Mouse (Mus musculus): ENCODE measurements around the gene Slc25a22. TPM values are rescaled to one million over a fixed set of nuclear protein-coding genes. Genes with fewer than 3 reads are reported as not detected.

The Slc25a22 gene
- total RNA-seq, 4 experiments from 2014 or later, result 295 to 343 (median 318) TPM

Other genes starting within 250 kb of the Slc25a22 start
- 100 to 1,000 TPM; 181 to 211 (median 191) TPM for gene Hras, start 243.9 kb downstream of the Slc25a22 start, total RNA-seq (2022)
- 1 to 10 TPM; 3.6 to 5.6 (median 5.1) TPM for gene Lrrc56, start 243.7 kb downstream of the Slc25a22 start, total RNA-seq (2022)
- not detected for gene Lmntd2, start 223.8 kb downstream of the Slc25a22 start, total RNA-seq (2022)
- gene Rassf7, start 222.0 kb downstream of the Slc25a22 start, total RNA-seq (2022), result 1 to 10 TPM in 2 of 4 experiments, under 1 TPM in 2; 0.71 to 2.0 (median 1.00) TPM
- 10 to 100 TPM; 68.4 to 95.2 (median 79.3) TPM for gene Phrf1, start 209.1 kb downstream of the Slc25a22 start, total RNA-seq (2022)
- gene Irf7, start 171.4 kb downstream of the Slc25a22 start, total RNA-seq (2022), result 1 to 10 TPM in 2 of 4 experiments, under 1 TPM in 2; 0.85 to 3.8 (median 2.0) TPM
- not detected for gene Cdhr5, start 161.1 kb downstream of the Slc25a22 start, total RNA-seq (2022)
- not detected for gene Sct, start 158.8 kb downstream of the Slc25a22 start, total RNA-seq (2022)
- under 1 TPM in 1 of 4 experiments, not detected in 3; 0.27 TPM for gene Drd4, start 145.9 kb downstream of the Slc25a22 start, total RNA-seq (2022)
- 10 to 100 TPM; 67.9 to 84.7 (median 78.5) TPM for gene Deaf1, start 110.2 kb downstream of the Slc25a22 start, total RNA-seq (2022)
- gene Tmem80, start 110.2 kb downstream of the Slc25a22 start, total RNA-seq (2022), result 10 to 100 TPM; 32.4 to 36.5 (median 34.7) TPM
- 1 to 10 TPM; 3.6 to 7.2 (median 6.4) TPM for gene Eps8l2, start 99.0 kb downstream of the Slc25a22 start, total RNA-seq (2022)
- 100 to 1,000 TPM; 107 to 127 (median 116) TPM for gene Taldo1, start 45.7 kb downstream of the Slc25a22 start, total RNA-seq (2022)
- 10 to 100 TPM; 36.8 to 41.3 (median 38.6) TPM for gene Gatd1, start 23.8 kb downstream of the Slc25a22 start, total RNA-seq (2022)
- 100 to 1,000 TPM; 248 to 286 (median 272) TPM for gene Cend1, start 8.4 kb downstream of the Slc25a22 start, total RNA-seq (2022)
- 1 to 10 TPM; 1.1 to 2.0 (median 1.5) TPM for gene Pidd1, start 6.1 kb upstream of the Slc25a22 start, total RNA-seq (2022)
- 100 to 1,000 TPM; 490 to 734 (median 578) TPM for gene Rplp2, start 9.5 kb upstream of the Slc25a22 start, total RNA-seq (2022)
- gene Pnpla2, start 17.3 kb upstream of the Slc25a22 start, total RNA-seq (2022), result 10 to 100 TPM; 23.0 to 31.8 (median 24.3) TPM
- 1 to 10 TPM; 4.0 to 5.8 (median 4.9) TPM for gene Cracr2b, start 23.2 kb upstream of the Slc25a22 start, total RNA-seq (2022)
- 10 to 100 TPM; 27.3 to 42.2 (median 32.0) TPM for gene Cd151, start 29.5 kb upstream of the Slc25a22 start, total RNA-seq (2022)
- 10 to 100 TPM; 32.4 to 40.6 (median 35.1) TPM for gene Polr2l, start 37.2 kb upstream of the Slc25a22 start, total RNA-seq (2022)
- 10 to 100 TPM; 14.7 to 38.7 (median 26.7) TPM for gene Tspan4, start 37.3 kb upstream of the Slc25a22 start, total RNA-seq (2022)
- gene Chid1, start 102.0 kb upstream of the Slc25a22 start, total RNA-seq (2022), result 10 to 100 TPM; 74.8 to 80.6 (median 76.0) TPM
- 100 to 1,000 TPM; 217 to 253 (median 230) TPM for gene Ap2a2, start 124.3 kb upstream of the Slc25a22 start, total RNA-seq (2022)
- gene Muc6, start 217.4 kb upstream of the Slc25a22 start, total RNA-seq (2022), result not detected